In genomic region chr2:174807900-174808299, GRCm38 (mm10) we compare ENCODE assay signal across 24 mouse cellular contexts. TPM values are rescaled to one million over a fixed set of nuclear protein-coding genes. Genes with fewer than 3 reads are reported as not detected.
A peak's percentile ranks its signal among the peaks of the same experiment; 100 is the strongest.
DNase-seq lines count a peak whose midpoint lies in the region; ATAC-seq lines count a peak whose summit lies in the region.
"Had no signal": no experiment of that assay in that cellular context is flagged by ENCODE, and none has a peak within 500 bp of the region (broad histone marks: within the 10 kb centered on the region; RNA-seq: fewer than 3 reads in every experiment).

No protein-coding gene starts in this region.

- no peaks in the 10 kb centered on the region for H3K36me3 ChIP-seq in midbrain, embryonic 16.5 days (ENCODE audit: control insufficient read depth, insufficient read depth, low read length)
- no peaks in the 10 kb centered on the region for H3K36me3 ChIP-seq in midbrain, embryonic 10.5 days
- H3K36me3 ChIP-seq: embryonic facial prominence, embryonic 12.5 days; embryonic facial prominence, embryonic 15.5 days; G1E; hindbrain, embryonic 12.5 days; hindbrain, embryonic 15.5 days had no signal

- no peak overlapping the region for H3K9ac ChIP-seq in midbrain, embryonic 16.5 days (ENCODE audit: low read depth, low read length)
- H3K9ac ChIP-seq: embryonic facial prominence, embryonic 12.5 days; embryonic facial prominence, embryonic 15.5 days; hindbrain, embryonic 12.5 days; hindbrain, embryonic 15.5 days had no signal

- no peak overlapping the region for H3K4me2 ChIP-seq in midbrain, embryonic 16.5 days (ENCODE audit: low read length)
- H3K4me2 ChIP-seq: embryonic facial prominence, embryonic 12.5 days; embryonic facial prominence, embryonic 15.5 days; heart, embryonic 11.5 days; hindbrain, embryonic 12.5 days; hindbrain, embryonic 15.5 days had no signal

- 75% methylated on average over 2 of the region's 2 CpGs for WGBS in midbrain, embryonic 16.5 days
- 56% methylated on average over 2 of the region's 2 CpGs for whole genome bisulfite sequencing in midbrain, embryonic 10.5 days

- peak; percentile 20; the same call in 1 of the 2 replicates for ATAC-seq in granulocyte monocyte progenitor cell, adult 5-6 weeks (replicated peaks; ENCODE audit: poor library complexity, severe bottlenecking)
- ATAC-seq in megakaryocyte progenitor cell, adult 5-6 weeks (replicated peaks; ENCODE audit: poor library complexity), result peak; percentile 73
- ATAC-seq in midbrain, embryonic 16.5 days, result no peak
- ATAC-seq: forebrain, embryonic 14.5 days had no signal

- peak; percentile 2 to 5 for DNase-seq in urinary bladder, adult 18-20 months (ENCODE audit: low spot score in 2 of 2)
- DNase-seq in urinary bladder, postnatal 10 days (ENCODE audit: low spot score), result no peak
- no peak for DNase-seq in embryo, embryonic 11 days
- no peak for DNase-seq in midbrain, embryonic 10.5 days (ENCODE audit: low spot score)
- DNase-seq in layer of hippocampus, adult 8-10 months (ENCODE audit: low spot score in 2 of 2), result no peak
- DNase-seq: adrenal gland, adult 2 months; adrenal gland, postnatal 14 days; B cell, adult 2 months; cerebellum, adult 11 months; cerebellum, adult 2 months; cerebellum, adult 9-11 months; cerebellum, postnatal 25 days; gastrocnemius, postnatal 25 days had no signal

- H3K4me1 ChIP-seq in midbrain, embryonic 16.5 days (ENCODE audit: control insufficient read depth, insufficient read depth, low read length), result no peaks in the 10 kb centered on the region
- H3K4me1 ChIP-seq in midbrain, embryonic 10.5 days, result no peaks in the 10 kb centered on the region
- H3K4me1 ChIP-seq: embryonic facial prominence, embryonic 15.5 days; hindbrain, embryonic 15.5 days had no signal

- peaks cover 10% of the 10 kb centered on the region; the same call in 1 of the 2 replicates for H3K9me3 ChIP-seq in midbrain, embryonic 16.5 days (replicated peaks; ENCODE audit: control insufficient read depth, low read length, poor library complexity, severe bottlenecking)
- 0 out of 2 replicates have a peak, but pooled peaks cover 4% of the 10 kb centered on the region for H3K9me3 ChIP-seq in midbrain, embryonic 10.5 days (replicated peaks)
- H3K9me3 ChIP-seq: embryonic facial prominence, embryonic 12.5 days; embryonic facial prominence, embryonic 15.5 days had no signal

- H3K4me3 ChIP-seq in midbrain, embryonic 16.5 days (ENCODE audit: low read depth, low read length), result no peak overlapping the region
- no peak overlapping the region for H3K4me3 ChIP-seq in midbrain, embryonic 10.5 days
- H3K4me3 ChIP-seq: embryonic facial prominence, embryonic 12.5 days; embryonic facial prominence, embryonic 15.5 days; hindbrain, embryonic 12.5 days; hindbrain, embryonic 15.5 days had no signal

- no peak overlapping the region for H3K27ac ChIP-seq in midbrain, embryonic 16.5 days (ENCODE audit: low read length)
- no peak overlapping the region for H3K27ac ChIP-seq in midbrain, embryonic 10.5 days (replicated peaks)
- H3K27ac ChIP-seq: embryonic facial prominence, embryonic 12.5 days; embryonic facial prominence, embryonic 15.5 days; hindbrain, embryonic 12.5 days; hindbrain, embryonic 15.5 days had no signal

- no peaks in the 10 kb centered on the region for H3K27me3 ChIP-seq in midbrain, embryonic 16.5 days (ENCODE audit: control insufficient read depth, insufficient read depth, low read depth, low read length)
- H3K27me3 ChIP-seq in midbrain, embryonic 10.5 days (ENCODE audit: low read depth, poor library complexity, severe bottlenecking), result no peaks in the 10 kb centered on the region
- H3K27me3 ChIP-seq: CH12.LX; embryonic facial prominence, embryonic 12.5 days; embryonic facial prominence, embryonic 15.5 days; hindbrain, embryonic 12.5 days; hindbrain, embryonic 15.5 days had no signal

RNA-seq across cellular contexts. Expression of gene Edn3, which starts 47.5 kb away (rescaled TPM):
- total RNA-seq in granulocyte monocyte progenitor cell, adult 5-6 weeks (2014; fragmentation: Nextera tagmentation), result not detected in 2 replicates
- total RNA-seq in granulocyte monocyte progenitor cell, adult 5-6 weeks (2017), result not detected in 2 replicates
- 0.12 TPM in 1 of 2 replicates, not detected in the other for total RNA-seq in megakaryocyte progenitor cell, adult 5-6 weeks (2015)
- total RNA-seq in megakaryocyte progenitor cell, adult 5-6 weeks (2017), result not detected in 2 replicates
- 5.5 and 5.6 TPM in 2 replicates for polyA plus RNA-seq in midbrain, embryonic 16.5 days (2015; fragmentation: Nextera tagmentation; extraction: Ambion mirVana)
- polyA plus RNA-seq in midbrain, embryonic 10.5 days (2016; fragmentation: Nextera tagmentation; extraction: Ambion mirVana), result 8.4 and 9.6 TPM in 2 replicates
- 1 to 10 TPM; 3.4 to 6.2 (median 5.0) TPM for total RNA-seq in layer of hippocampus, adult 8-10 months (2022)
- total RNA-seq: CH12.LX had no signal
- polyA plus RNA-seq: G1E had no signal

Comparison
In these comparisons a context has a peak if more than half of its experiments do, and no peak if none do; other contexts are left out.
1. DNase-seq: peak in urinary bladder, adult 18-20 months (2 of 2); none in urinary bladder, postnatal 10 days (single experiment), embryo, embryonic 11 days (single experiment), midbrain, embryonic 10.5 days (single experiment) and layer of hippocampus, adult 8-10 months (0 of 2).